Mouse (Mus musculus) E14TG2a.4 (cell line): ENCODE results near the gene Rassf2.

Experiments
- CTCF ChIP-seq: conservative IDR thresholded peaks from 2 replicates; pipeline ENCODE4 v1.5.1; 2014; ENCODE audit warnings: low read length
- POU5F1 ChIP-seq: IDR thresholded peaks from 2 replicates; pipeline ENCODE4 v1.6.1; 2014; ENCODE audit warnings: low read length, borderline replicate concordance

DNA sequence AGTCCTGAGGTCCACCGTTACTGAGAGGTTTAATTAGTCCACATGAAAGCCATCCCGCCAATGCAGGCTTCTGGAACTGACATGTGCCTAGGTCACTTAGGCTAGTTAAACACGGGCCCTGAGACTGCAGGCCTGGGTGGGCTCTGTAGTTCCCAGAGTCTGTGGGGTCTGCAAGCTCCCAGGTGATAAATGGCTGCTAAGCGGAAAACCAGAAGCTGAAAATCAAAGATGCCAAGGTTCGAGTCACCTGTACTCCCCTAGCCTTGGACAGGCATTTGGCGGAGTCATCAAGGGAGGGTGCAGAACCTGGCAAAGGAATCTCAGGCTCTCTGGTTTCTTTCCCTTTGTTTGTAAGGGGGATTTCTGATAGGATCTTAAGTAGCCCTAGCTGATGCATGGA, 88.6 kb downstream of the Rassf2 start:
- no peak for TF ChIP-seq CTCF
- no peak for TF ChIP-seq POU5F1
